Mouse (Mus musculus) layer of hippocampus, postnatal 25 days (tissue): ENCODE results near the gene Skint10. TPM values are rescaled to one million over a fixed set of nuclear protein-coding genes. Genes with fewer than 3 reads are reported as not detected.

ENCODE experiments used
- DNase-seq, 2 experiments: peaks; one replicate each; pipeline ENCODE4 v3.0.0; 2022; ENCODE audit warnings: mixed read lengths in 2 of 2, low spot score in 1 of 2; ENCODE audit errors: extremely low spot score in 1 of 2
- total RNA-seq, 2 experiments: library from RNA; stranded (reverse); gene quantifications; 2 replicates each; pipeline ENCODE4 v1.2.3; 2021

Gene Skint10
- total RNA-seq: not detected

GRCm38 (mm10) chr4:112774766-112775165 lies at the start of gene Skint10:
TSS of gene Skint10 (minus strand) at chr4:112774866.
- no peak for DNase-seq

DNA sequence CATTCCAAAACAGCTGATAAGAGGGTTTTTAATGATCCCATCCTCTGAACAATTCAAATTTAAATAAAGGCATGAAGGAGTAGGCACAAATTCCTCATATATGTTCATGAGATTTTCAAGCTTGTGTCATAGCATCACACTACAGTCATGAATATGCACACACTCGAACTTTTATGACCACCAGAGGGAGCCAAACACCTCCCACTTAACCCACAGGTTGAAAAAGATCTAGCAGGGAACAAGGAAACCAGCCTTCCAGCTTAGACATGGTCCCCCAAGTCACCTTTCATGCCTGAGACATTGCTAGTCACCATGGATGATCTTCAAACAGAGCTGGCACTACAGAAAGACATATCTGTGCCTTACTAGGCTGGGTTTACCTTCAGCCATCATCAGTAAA lies 16.0 kb upstream of the Skint10 start:
- DNase-seq: no peak

Other genes starting within 250 kb of the Skint10 start
- not detected for gene Skint2, start 217.7 kb downstream of the Skint10 start, total RNA-seq